Mouse (Mus musculus): Measurements from ENCODE around the gene Cyp2w1.

Cyp2w1 gene

GRCm38 (mm10) chr5:139404801-139405401 is 52.5 kb downstream of the Cyp2w1 start, which contains the start of gene C130050O18Rik:
TSS of gene C130050O18Rik (plus strand) at chr5:139405280.
- no peak for DNase-seq (ENCODE audit: low read depth, low spot score)

GRCm38 (mm10) chr5:139405478-139405877 is 53.1 kb downstream of the Cyp2w1 start:
- DNase-seq (ENCODE audit: low read depth, low spot score): no peak

GRCm38 (mm10) chr5:139405953-139406352 is 53.5 kb downstream of the Cyp2w1 start:
- no peak for DNase-seq (ENCODE audit: low read depth, low spot score)

Data from telencephalon, adult 2 months (tissue).